Mouse (Mus musculus): ENCODE results near the gene Glt1d1.
"Not testable (repeated sequence)": the region's sequence is repeated elsewhere in the genome, so short reads cannot be mapped to it uniquely, and the experiment has no call there.

The Glt1d1 gene

DNA sequence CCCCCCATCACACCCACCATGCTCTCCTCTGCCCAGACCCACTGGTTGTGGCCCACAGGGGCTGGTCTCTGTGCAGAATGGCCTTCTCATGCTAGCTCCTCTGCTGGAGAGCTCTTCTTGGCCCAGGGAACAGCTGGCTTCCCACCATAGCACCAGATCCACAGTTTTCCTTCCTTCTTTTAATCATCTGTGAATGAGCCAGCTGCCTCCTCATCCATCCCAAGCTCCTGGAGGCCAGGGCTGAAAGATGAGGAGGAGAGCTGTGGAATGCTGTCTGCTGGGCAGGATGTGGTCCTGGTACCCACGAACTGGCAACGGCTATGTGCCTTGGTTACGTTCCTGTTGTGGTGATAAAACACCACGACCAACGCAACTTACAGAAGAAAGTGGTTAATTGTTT is 67.6 kb downstream of the Glt1d1 start:
- DNase-seq (ENCODE audit: low spot score), result no peak

GRCm38 (mm10) chr5:127700156-127700555 is 68.1 kb downstream of the Glt1d1 start:
- no peak for DNase-seq (ENCODE audit: low spot score)

DNA sequence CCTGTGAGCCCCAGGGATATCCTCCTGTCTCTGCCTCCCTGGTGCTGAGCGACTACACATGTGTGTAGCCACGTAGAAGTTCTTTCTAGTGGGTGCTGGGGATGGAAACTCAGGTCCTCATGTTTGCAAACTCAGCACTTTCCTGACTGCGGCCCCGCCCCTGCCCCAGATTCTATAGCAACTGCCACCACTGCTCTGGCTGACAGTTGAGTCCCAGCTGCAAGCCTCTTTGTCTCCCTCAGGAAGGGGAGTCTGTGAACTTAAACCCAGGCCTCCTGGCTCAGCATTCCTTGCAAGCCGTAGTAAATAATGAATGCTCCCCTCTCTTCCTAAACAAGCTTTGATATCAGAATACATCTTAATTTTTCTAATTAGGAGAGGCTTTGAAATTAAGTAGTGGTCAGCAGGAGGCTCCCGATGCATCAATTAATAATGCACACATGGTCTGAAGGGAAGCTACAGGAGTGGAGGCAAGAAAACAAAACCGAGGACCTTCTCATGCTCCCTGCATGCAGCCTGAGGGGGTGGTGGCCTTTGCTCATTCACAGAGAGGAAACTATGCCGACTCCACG is 71.6 kb downstream of the Glt1d1 start:
- no peak for DNase-seq (ENCODE audit: low spot score)

DNA sequence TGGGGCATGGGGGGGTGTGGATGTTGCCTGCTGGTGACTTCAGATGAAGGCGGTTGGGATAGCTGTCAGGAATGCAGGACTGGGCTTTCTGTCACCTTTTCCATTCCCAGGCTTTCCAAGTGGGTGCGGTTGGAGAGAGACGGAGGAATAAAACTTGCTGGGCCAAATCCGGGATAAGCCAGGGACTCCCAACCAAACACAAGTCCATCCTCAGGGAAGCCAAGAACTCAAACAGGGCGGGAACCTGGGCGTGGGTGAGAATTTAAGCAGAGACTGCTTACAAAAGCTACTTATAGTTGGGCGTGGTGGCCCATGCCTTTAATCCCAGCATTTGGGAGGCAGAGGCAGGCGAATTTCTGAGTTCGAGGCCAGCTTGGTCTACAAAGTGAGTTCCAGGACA is 73.2 kb downstream of the Glt1d1 start:
- no peak for DNase-seq (ENCODE audit: low spot score)

- DNase-seq (ENCODE audit: low spot score), result no peak
Observed at GRCm38 (mm10) chr5:127705976-127706375, 73.9 kb downstream of the Glt1d1 start.

- no peak for DNase-seq (ENCODE audit: low spot score)
Observed at GRCm38 (mm10) chr5:127708143-127708542, 76.1 kb downstream of the Glt1d1 start.

GRCm38 (mm10) chr5:127714783-127715704 is 83.0 kb downstream of the Glt1d1 start:
- no peak for DNase-seq (ENCODE audit: low spot score)

DNA sequence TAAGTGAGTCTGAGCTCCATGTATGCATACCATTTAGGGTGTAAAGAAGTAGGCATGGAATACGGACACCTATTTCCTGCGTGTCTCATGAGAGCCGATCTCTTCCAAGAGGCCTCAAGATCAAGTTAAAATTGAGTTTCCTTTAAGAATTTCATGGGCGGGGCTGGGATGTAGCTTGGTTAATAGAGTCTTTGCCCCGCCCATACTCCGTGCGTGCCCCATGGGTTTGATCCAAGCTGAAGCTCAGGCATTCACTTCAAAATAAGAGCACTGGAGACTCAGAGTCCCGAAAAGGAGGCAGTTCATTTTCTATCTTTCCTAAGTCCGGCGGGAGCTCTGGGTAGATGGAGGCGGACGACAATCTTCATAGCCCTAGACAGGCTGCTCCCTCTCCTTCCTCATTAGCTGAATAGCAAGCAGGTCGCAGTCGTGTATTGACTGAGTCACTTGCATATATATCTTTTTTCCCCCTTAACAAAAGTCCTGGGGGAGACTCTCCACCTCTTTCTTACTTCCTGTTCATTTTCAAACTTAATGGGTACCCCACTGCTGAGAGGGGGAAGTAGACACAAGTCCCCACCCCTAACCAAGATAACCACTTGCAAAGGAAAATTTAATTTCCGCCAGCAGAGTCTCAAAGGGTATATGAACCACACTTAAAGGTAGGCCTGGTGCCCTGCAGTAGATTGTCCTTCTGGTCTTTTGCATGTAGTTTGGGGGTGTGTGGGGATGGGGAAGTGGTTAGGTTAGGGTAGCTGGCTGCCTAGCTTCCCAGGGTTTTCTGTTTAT is 88.7 kb downstream of the Glt1d1 start:
- no peak for DNase-seq (ENCODE audit: low spot score)

DNA sequence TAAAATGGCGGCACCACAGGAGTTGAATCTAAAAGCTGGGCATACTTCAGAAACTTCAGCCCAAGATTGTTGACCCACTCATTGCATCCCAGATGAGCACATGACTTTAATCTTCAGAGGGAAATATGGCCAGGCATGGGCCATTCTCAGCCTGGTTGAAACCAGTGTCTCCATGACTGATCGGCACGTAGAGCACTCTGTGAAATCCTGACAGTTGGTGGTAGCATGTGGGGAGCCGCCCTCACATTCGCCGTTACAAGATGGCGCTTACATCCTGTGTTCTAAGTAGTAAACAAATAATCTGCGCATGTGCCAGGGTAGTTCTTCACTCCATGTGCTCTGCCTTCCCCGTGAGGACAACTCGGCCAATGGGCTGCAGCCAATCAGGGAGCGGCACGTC is 90.1 kb downstream of the Glt1d1 start:
- not testable (repeated sequence) for DNase-seq (ENCODE audit: low spot score)

DNA sequence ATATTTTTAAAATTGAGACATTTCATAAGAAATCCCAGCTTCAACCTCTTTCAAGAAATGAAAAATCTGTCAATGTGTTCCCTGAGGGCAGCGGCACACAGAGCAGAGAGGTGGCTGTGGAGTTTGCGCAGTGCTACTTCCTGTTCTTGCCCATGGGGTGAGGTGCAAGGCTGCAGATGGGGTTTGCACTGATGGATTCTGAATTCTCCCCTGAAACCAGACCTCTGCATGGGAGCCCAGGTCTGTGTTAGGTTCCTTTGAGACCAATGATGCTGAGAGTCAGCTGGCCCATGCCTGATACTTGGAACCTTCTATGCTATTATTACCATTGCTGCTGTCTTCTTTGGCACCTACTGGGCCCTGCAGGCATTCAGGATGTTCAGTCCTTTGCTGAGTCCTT is 98.3 kb downstream of the Glt1d1 start:
- DNase-seq (ENCODE audit: low spot score), result no peak

DNA sequence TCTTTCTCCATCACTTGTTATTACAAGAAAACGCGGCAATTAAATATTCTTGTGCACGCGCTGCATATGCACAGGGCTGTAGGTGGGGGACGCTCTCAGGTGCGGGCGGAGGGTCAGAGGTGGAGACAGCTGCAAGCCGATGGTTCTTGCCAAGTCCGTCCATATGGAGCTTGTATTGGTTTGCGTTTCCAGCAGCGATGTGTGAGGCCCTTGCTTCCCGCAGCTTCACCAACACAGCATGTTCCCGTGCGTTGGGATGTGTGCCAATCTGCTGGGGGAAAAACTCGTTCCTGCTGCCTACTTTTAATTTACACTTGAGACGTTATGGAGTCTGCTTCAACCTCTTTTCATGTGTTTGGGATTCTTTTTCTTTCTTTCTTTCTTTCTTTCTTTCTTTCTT is 109.3 kb downstream of the Glt1d1 start:
- no peak for DNase-seq (ENCODE audit: low spot score)

GRCm38 (mm10) chr5:127749540-127749939 is 117.5 kb downstream of the Glt1d1 start:
- DNase-seq (ENCODE audit: low spot score), result not testable (repeated sequence)

DNA sequence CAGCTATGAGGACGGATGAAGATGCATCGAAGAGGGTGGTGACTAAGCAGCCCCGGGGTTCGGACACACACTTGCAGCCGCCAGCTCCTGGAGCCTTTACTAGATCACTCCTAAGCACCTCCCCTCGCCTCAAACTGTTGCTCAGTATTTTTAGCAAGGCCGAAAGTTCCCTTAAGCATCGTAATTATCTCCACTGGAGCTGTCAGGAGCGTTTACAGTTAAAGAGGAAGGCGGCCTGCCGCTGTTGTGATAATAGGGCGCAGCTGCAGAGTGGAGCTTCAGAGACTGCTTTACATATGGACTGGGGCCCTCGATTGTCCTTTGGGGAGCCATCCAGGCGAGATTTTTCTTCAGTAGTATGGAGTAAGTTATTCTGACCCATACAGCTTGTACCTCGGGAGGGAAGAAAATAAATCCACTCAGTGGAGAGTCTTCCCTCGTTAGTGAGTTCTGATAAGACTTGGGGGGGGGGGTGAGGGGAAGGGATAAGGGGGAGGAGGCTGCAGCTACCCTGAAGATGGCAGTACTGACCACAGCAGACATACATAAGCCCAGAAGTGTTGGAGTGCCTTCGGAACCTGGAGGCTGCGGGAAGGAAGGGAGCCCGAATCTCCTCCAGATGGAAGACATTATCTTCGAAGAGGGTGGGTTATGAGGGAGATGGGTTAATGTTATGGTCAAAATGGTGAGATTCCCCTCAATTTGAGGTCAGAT is 119.4 kb downstream of the Glt1d1 start:
- DNase-seq (ENCODE audit: low spot score), result no peak

GRCm38 (mm10) chr5:127755594-127755993 is 123.5 kb downstream of the Glt1d1 start:
- DNase-seq (ENCODE audit: low spot score), result no peak

DNA sequence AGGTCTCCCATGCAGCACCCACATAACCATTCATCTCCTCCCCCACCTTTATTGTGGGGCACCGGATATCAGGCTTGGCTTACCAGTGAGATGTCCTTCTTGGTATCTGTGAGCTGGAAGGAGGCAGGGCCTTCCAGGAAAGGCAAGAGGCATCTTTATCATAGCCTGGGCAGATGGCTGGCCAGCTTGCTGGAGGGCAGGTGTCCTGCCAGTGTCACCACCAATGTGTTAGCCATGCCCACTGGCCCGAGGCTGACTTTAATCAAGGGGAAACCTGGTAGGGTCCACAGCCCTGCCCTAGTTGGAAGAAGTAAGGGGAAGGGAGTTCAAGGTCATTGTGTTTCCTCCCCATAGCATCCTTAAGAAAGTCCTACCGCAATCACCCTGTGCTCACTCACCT is 123.9 kb downstream of the Glt1d1 start:
- DNase-seq (ENCODE audit: low spot score), result no peak

DNA sequence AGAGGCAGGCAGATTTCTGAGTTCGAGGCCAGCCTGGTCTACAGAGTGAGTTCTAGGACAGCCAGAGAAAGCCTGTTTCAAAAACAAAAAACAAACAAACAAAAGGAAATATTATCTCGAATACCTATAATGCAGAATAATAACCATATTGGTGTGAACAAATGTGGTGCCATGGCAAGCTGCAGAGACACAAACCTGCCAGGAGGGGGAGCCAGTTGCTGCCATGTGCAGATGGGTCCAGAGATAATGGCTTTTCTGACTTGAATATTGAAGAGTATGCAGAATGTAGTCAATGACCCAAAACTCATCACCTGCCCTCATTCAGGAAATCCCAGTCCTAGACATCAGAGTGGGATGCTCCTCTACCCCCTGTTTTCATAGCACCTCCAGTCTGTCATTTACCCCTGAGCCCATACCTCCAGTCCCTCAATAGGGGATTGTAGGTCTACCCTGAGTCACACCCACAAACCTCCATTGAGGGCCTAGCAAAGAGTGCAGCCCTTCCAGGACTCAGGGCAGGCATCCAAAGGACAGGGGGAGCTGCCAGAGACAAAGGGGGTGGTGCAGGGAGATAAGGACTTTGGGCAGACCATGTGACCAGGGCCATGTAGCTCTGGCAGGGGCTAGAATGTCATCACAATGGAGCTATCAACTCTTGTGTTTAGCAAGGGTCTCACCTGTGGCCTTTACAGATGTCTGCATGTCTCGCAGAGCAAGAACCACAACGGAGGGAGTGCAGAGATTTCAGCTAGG is 124.8 kb downstream of the Glt1d1 start:
- DNase-seq (ENCODE audit: low spot score), result no peak

GRCm38 (mm10) chr5:127758576-127758975 is 126.5 kb downstream of the Glt1d1 start:
- DNase-seq (ENCODE audit: low spot score), result no peak
